Mouse (Mus musculus) embryonic fibroblast, embryonic 13.5 days (primary cell): Measurements from ENCODE around the gene Zfc3h1.

Experiments used
- CTCF ChIP-seq: IDR thresholded peaks from 2 replicates; pipeline ENCODE4 v1.5.1; 2011; ENCODE audit warnings: mild to moderate bottlenecking, control low read depth, low read length, moderate library complexity, borderline replicate concordance; ENCODE audit not compliant: insufficient read depth
- POLR2A ChIP-seq: IDR thresholded peaks from 2 replicates; pipeline ENCODE4 v1.6.1; 2011; ENCODE audit warnings: low read depth, mild to moderate bottlenecking, control low read depth, low read length, moderate library complexity

- TF ChIP-seq CTCF (no peak), POLR2A (no peak)
These were observed 41.9 kb upstream of the Zfc3h1 start for GRCm38 (mm10) chr10:115342771-115343425.
